Mouse (Mus musculus) myocyte (in vitro differentiated cells): ENCODE results near the gene Osbpl8.

Experiments used
- CEBPB ChIP-seq: IDR thresholded peaks from 2 replicates; pipeline ENCODE4 v1.6.1; 2011; ENCODE audit warnings: mild to moderate bottlenecking, moderate library complexity; ENCODE audit not compliant: poor library complexity, insufficient read depth, severe bottlenecking
- E2F4 ChIP-seq: IDR thresholded peaks from one replicate; pipeline ENCODE4 v1.6.1; 2011; ENCODE audit warnings: mild to moderate bottlenecking, control low read depth, moderate library complexity; ENCODE audit not compliant: insufficient read depth
- MAX ChIP-seq: IDR thresholded peaks from one replicate; pipeline ENCODE4 v1.6.1; 2011; ENCODE audit warnings: low read depth, mild to moderate bottlenecking, control low read depth
- MYOD1 ChIP-seq, 3 experiments: IDR thresholded peaks; one replicate each; pipeline ENCODE4 v1.6.1; 2011; ENCODE audit warnings: control low read depth in 2 of 3, low read depth in 2 of 3, mild to moderate bottlenecking in 2 of 3, moderate library complexity in 1 of 3; ENCODE audit not compliant: insufficient read length in 2 of 3, control insufficient read depth in 1 of 3
- MYOG ChIP-seq, 3 experiments: IDR thresholded peaks; one replicate each; pipeline ENCODE4 v1.6.1; 2011; ENCODE audit warnings: control low read depth in 2 of 3, low read depth in 2 of 3, mild to moderate bottlenecking in 2 of 3; ENCODE audit not compliant: insufficient read length in 2 of 3, control insufficient read depth in 1 of 3, insufficient read depth in 1 of 3
- POLR2A ChIP-seq: IDR thresholded peaks from one replicate; pipeline ENCODE4 v1.6.1; 2011; ENCODE audit warnings: low read depth, mild to moderate bottlenecking, control low read depth, moderate library complexity; ENCODE audit not compliant: insufficient read length
- POLR2AphosphoS2 ChIP-seq: IDR thresholded peaks from one replicate; pipeline ENCODE4 v1.6.1; 2011; ENCODE audit warnings: low read depth, control low read depth; ENCODE audit not compliant: insufficient read length
- REST ChIP-seq: IDR thresholded peaks from one replicate; pipeline ENCODE4 v1.6.1; 2011; ENCODE audit warnings: mild to moderate bottlenecking, control low read depth, moderate library complexity; ENCODE audit not compliant: insufficient read depth, insufficient read length
- SRF ChIP-seq: IDR thresholded peaks from one replicate; pipeline ENCODE4 v1.6.1; 2011; ENCODE audit warnings: low read depth; ENCODE audit not compliant: control insufficient read depth, insufficient read length
- TCF12 ChIP-seq: IDR thresholded peaks from one replicate; pipeline ENCODE4 v1.6.1; 2011; ENCODE audit warnings: mild to moderate bottlenecking, control low read depth; ENCODE audit not compliant: poor library complexity, insufficient read depth, severe bottlenecking
- TCF3 ChIP-seq: IDR thresholded peaks from one replicate; pipeline ENCODE4 v1.6.1; 2011; ENCODE audit warnings: low read depth, control low read depth; ENCODE audit not compliant: insufficient read length
- USF1 ChIP-seq: IDR thresholded peaks from one replicate; pipeline ENCODE4 v1.6.1; 2011; ENCODE audit warnings: low read depth, mild to moderate bottlenecking, control low read depth, moderate library complexity

DNA sequence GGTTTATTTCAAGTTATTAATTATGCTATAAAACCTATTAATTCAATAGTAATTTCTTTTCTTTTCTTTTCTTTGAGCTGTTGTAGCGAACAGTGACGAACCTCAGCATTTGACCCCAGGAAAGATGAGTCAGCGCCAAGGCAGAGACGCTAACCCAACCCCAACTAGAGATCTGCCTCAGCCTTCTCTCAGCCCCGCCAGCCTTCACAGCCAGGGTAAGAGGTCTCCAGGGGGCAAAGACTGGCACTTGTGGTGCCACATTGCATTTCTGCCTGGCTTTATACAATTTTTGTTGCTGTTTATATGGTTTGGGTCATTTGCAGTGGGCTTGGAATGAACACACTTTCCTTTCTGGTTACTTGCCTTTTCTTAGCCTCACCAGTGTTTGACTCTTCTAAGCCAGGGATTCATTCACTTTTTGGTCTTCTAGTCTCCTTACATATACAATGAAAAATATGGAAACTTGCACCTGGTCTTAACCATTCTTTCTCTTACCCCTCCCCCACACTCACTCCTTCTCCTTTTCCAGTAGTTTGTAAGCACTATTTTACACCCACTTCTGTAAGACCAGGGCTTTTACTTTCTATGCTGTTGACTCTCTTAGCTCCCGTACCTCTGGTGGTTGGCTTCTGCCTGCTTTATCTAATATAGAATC is 69.1 kb downstream of the Osbpl8 start:
- TF ChIP-seq POLR2A (no peak), USF1 (no peak), POLR2AphosphoS2 (no peak), MYOD1 (IDR thresholded peaks at IDR 0.05; ENCODE audit: control insufficient read depth in 1 of 3, insufficient read length in 2 of 3, low read depth in 2 of 3) (no peak), MAX (no peak), E2F4 (no peak), CEBPB (no peak), MYOG (IDR thresholded peaks at IDR 0.05; ENCODE audit: control insufficient read depth in 1 of 3, insufficient read depth in 1 of 3, insufficient read length in 2 of 3, low read depth in 2 of 3) (no peak), TCF12 (no peak), TCF3 (no peak), REST (no peak), SRF (no peak)
